Mouse (Mus musculus) neutrophil, adult 59 days (primary cell): ENCODE measurements around the gene Tbc1d25. TPM values are rescaled to one million over a fixed set of nuclear protein-coding genes. Genes with fewer than 3 reads are reported as not detected.

Experiments used
- total RNA-seq, 2 experiments: library from RNA; stranded (reverse); gene quantifications; 1 replicate in 1 of 2; 2 replicates in 1 of 2; pipeline ENCODE4 v1.2.4; 2023

Gene Tbc1d25
- 10 to 100 TPM; 10.3 to 15.6 TPM for total RNA-seq

GRCm38 (mm10) chrX:8175504-8176385, at the start of gene Tbc1d25:
TSS of gene Tbc1d25 (minus strand) at chrX:8176181.

GRCm38 (mm10) chrX:8206015-8206693, 30.2 kb upstream of the Tbc1d25 start, which contains the start of gene Porcn:
TSS of gene Porcn (minus strand) at chrX:8206525.

GRCm38 (mm10) chrX:8193419-8193723, 17.4 kb upstream of the Tbc1d25 start, which contains the start of gene Ebp:
TSS of gene Ebp (minus strand) at chrX:8193512.

GRCm38 (mm10) chrX:8145153-8145991, 30.6 kb downstream of the Tbc1d25 start, which contains the start of gene Rbm3:
TSS of gene Rbm3 (minus strand) at chrX:8145880.

GRCm38 (mm10) chrX:8132017-8132976, 43.7 kb downstream of the Tbc1d25 start, which contains the start of gene Wdr13:
TSS of gene Wdr13 (minus strand) at chrX:8132892.

Other genes with a start within 250 kb of the Tbc1d25 start
- gene Eras, start 247.6 kb downstream of the Tbc1d25 start, total RNA-seq, result not detected
- 10 to 100 TPM in 1 of 2 experiments, 1 to 10 TPM in 1; 8.4 to 10.1 TPM for gene Hdac6, start 228.3 kb downstream of the Tbc1d25 start, total RNA-seq
- 10 to 100 TPM in 1 of 2 experiments, 1 to 10 TPM in 1; 4.3 to 12.0 TPM for gene Gata1, start 198.1 kb downstream of the Tbc1d25 start, total RNA-seq
- gene Glod5, start 157.7 kb downstream of the Tbc1d25 start, total RNA-seq, result not detected
- gene Suv39h1, start 101.4 kb downstream of the Tbc1d25 start, total RNA-seq, result 10 to 100 TPM; 30.6 to 35.0 TPM
- 100 to 1,000 TPM; 161 to 164 TPM for gene Was, start 85.7 kb downstream of the Tbc1d25 start, total RNA-seq
- gene Wdr13, start 43.3 kb downstream of the Tbc1d25 start, total RNA-seq, result 10 to 100 TPM; 34.0 to 39.2 TPM
- gene Rbm3, start 30.3 kb downstream of the Tbc1d25 start, total RNA-seq, result 100 to 1,000 TPM; 325 to 356 TPM
- 10 to 100 TPM; 37.5 to 49.5 TPM for gene Ebp, start 17.3 kb upstream of the Tbc1d25 start, total RNA-seq
- under 1 TPM; 0.31 to 0.77 TPM for gene Porcn, start 30.3 kb upstream of the Tbc1d25 start, total RNA-seq
- gene Ftsj1, start 76.2 kb upstream of the Tbc1d25 start, total RNA-seq, result 10 to 100 TPM; 14.8 to 17.0 TPM
- 10 to 100 TPM in 1 of 2 experiments, 1 to 10 TPM in 1; 2.1 to 16.0 TPM for gene Slc38a5, start 95.0 kb upstream of the Tbc1d25 start, total RNA-seq
- gene Ssxb10, start 151.2 kb upstream of the Tbc1d25 start, total RNA-seq, result not detected
- not detected for gene Ssxb9, start 190.8 kb upstream of the Tbc1d25 start, total RNA-seq
- not detected for gene Ssxb1, start 237.1 kb upstream of the Tbc1d25 start, total RNA-seq